Mouse (Mus musculus): ENCODE measurements around the gene Stk38l. TPM values are rescaled to one million over a fixed set of nuclear protein-coding genes. Genes with fewer than 3 reads are reported as not detected.

The Stk38l gene
- polyA plus RNA-seq, 2 experiments = 1.7 to 4.4 TPM

DNA sequence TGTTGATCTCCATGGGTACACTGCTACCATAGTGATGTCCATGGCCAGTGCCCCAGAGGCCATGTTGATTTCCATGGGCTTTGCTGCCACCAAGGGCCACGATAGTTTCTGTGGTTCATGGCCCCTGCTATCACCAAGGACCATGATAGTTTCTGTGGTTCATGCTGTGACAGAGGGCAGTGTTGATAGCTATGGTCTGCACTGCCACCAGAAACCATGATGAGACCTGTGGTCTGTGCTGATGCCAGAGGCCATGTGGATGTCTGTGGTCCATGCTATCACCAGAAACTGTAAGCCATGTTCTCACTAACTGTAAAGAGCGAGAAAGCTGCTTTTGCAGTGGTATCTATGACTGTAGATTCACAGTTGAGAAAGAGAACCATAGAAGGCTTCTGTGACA is 30.3 kb downstream of the Stk38l start:
- 23% methylated on average over 2 of the region's 2 CpGs for WGBS (ENCODE audit: insufficient replicate concordance)
- Histone ChIP-seq H3K36me3 (replicated peaks; ENCODE audit: control insufficient read depth, insufficient read depth, low read depth) (no peaks in the 10 kb centered on the region), H3K27ac (no peak overlapping the region), H3K27me3 (ENCODE audit: control insufficient read depth, insufficient read depth, low read length) (no peaks in the 10 kb centered on the region), H3K9ac (replicated peaks) (no peak overlapping the region), H3K4me2 (ENCODE audit: low read depth) (no peak overlapping the region), H3K4me1 (replicated peaks; ENCODE audit: control insufficient read depth in 2 of 2, insufficient read depth in 2 of 2, low read length in 1 of 2) (peaks cover 2 to 4% of the 10 kb centered on the region in 2 experiments; a peak in 3 of 4 replicates), H3K4me3 (ENCODE audit: insufficient read depth in 1 of 2, low read depth in 2 of 2, low read length in 2 of 2) (no peak overlapping the region), H3K9me3 (ENCODE audit: control insufficient read depth, low read length) (no peaks in the 10 kb centered on the region)
- peak; percentile 57; the same call in 1 of the 2 replicates for ATAC-seq (ENCODE audit: insufficient read depth)
- peak in 1 of 3 experiments; percentile 3 for DNase-seq (ENCODE audit: low read depth in 3 of 3, low spot score in 3 of 3)
- no peak for TF ChIP-seq CTCF (IDR thresholded peaks at IDR 0.05; ENCODE audit: low read depth)
- TF ChIP-seq EP300 (IDR thresholded peaks at IDR 0.05; ENCODE audit: low read depth) = no peak

DNA sequence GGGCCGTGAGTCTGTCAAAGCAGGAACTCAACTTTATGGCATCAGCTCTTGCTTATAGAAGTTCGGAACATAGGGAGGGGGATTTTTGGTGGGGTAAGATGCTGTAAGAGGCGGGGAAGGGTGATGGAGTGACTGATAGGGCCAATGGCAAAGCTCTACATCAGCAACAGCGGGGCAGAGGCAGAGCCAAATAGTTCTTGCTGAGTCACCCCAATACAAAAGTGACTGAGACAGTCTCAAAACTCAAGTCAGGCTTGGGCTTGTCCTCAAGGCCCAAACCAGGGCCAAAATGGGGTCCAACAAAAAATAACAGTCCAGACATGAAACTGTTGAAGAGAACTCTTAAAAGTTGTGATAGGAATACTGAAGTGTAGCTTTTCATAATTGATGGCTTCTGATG is 30.9 kb downstream of the Stk38l start:
- no peaks in the 10 kb centered on the region for H3K9me3 ChIP-seq (ENCODE audit: control insufficient read depth, low read length)
- ATAC-seq (ENCODE audit: insufficient read depth) (no peak), DNase-seq (ENCODE audit: low read depth in 3 of 3, low spot score in 3 of 3) (no peak)
- H3K4me2 ChIP-seq (ENCODE audit: low read depth) = no peak overlapping the region
- 74% methylated on average over 4 of the region's 4 CpGs for WGBS (ENCODE audit: insufficient replicate concordance)
- peaks cover 2 to 4% of the 10 kb centered on the region in 2 experiments; a peak in 3 of 4 replicates for H3K4me1 ChIP-seq (replicated peaks; ENCODE audit: control insufficient read depth in 2 of 2, insufficient read depth in 2 of 2, low read length in 1 of 2)
- no peak overlapping the region for H3K4me3 ChIP-seq (ENCODE audit: insufficient read depth in 1 of 2, low read depth in 2 of 2, low read length in 2 of 2)
- H3K27ac ChIP-seq = no peak overlapping the region
- no peaks in the 10 kb centered on the region for H3K36me3 ChIP-seq (replicated peaks; ENCODE audit: control insufficient read depth, insufficient read depth, low read depth)
- no peaks in the 10 kb centered on the region for H3K27me3 ChIP-seq (ENCODE audit: control insufficient read depth, insufficient read depth, low read length)
- TF ChIP-seq CTCF (IDR thresholded peaks at IDR 0.05; ENCODE audit: low read depth) = no peak
- TF ChIP-seq EP300 (IDR thresholded peaks at IDR 0.05; ENCODE audit: low read depth) = no peak
- no peak overlapping the region for H3K9ac ChIP-seq (replicated peaks)

DNA sequence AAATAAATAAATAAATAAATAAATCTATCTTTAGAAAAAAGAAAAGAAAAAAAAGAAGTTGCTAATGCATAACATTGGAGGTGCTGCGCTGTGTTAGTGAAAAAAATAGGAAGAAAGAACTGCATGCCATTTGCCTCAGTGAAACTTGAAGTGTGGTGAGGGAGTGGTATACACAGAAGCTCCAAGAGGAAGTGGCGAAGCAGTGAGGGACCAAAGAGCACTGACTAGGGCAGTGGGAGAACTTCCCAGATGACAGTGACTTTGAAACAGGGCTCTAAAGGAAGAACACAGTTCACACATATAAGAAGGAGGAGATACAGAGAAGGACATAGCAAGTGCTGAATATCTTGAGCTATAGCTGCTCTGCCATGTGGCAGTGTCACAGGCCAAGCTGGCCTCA is 34.2 kb downstream of the Stk38l start:
- Histone ChIP-seq H3K27ac (no peak overlapping the region), H3K9me3 (ENCODE audit: control insufficient read depth, low read length) (no peaks in the 10 kb centered on the region), H3K27me3 (ENCODE audit: control insufficient read depth, insufficient read depth, low read length) (no peaks in the 10 kb centered on the region), H3K36me3 (replicated peaks; ENCODE audit: control insufficient read depth, insufficient read depth, low read depth) (no peaks in the 10 kb centered on the region), H3K4me3 (ENCODE audit: insufficient read depth in 1 of 2, low read depth in 2 of 2, low read length in 2 of 2) (no peak overlapping the region), H3K9ac (replicated peaks) (no peak overlapping the region), H3K4me1 (replicated peaks; ENCODE audit: control insufficient read depth in 2 of 2, insufficient read depth in 2 of 2, low read length in 1 of 2) (peaks cover 0 to 2% of the 10 kb centered on the region in 2 experiments; a peak in 3 of 4 replicates), H3K4me2 (ENCODE audit: low read depth) (no peak overlapping the region)
- 59% methylated on average over 2 of the region's 2 CpGs for WGBS (ENCODE audit: insufficient replicate concordance)
- DNase-seq (ENCODE audit: low read depth in 3 of 3, low spot score in 3 of 3) (no peak), ATAC-seq (ENCODE audit: insufficient read depth) (no peak)
- no peak for TF ChIP-seq EP300 (IDR thresholded peaks at IDR 0.05; ENCODE audit: low read depth)
- TF ChIP-seq CTCF (IDR thresholded peaks at IDR 0.05; ENCODE audit: low read depth) = no peak

DNA sequence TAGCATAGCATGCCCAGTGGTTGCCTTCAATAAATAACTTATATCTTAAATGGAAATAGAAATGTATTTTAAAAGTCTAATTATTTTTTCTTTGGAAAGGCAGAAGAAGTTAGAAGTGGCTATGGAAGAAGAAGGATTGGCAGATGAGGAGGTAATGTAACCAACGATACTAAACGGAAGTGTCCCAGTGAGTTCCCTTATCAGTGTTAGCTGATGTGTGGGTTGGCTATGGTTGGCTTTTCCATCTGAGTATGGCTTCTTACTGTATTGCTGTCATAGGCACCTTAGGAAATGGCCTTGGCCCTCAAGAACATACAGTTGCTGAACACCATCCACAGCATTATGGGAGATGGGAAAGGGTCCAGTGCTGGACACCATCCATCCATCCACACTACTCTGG is 35.2 kb downstream of the Stk38l start:
- H3K4me2 ChIP-seq (ENCODE audit: low read depth) = no peak overlapping the region
- H3K27me3 ChIP-seq (ENCODE audit: control insufficient read depth, insufficient read depth, low read length) = no peaks in the 10 kb centered on the region
- no peak for ATAC-seq (ENCODE audit: insufficient read depth)
- no peak overlapping the region for H3K4me3 ChIP-seq (ENCODE audit: insufficient read depth in 1 of 2, low read depth in 2 of 2, low read length in 2 of 2)
- no peak overlapping the region for H3K27ac ChIP-seq
- TF ChIP-seq EP300 (IDR thresholded peaks at IDR 0.05; ENCODE audit: low read depth) (no peak), CTCF (IDR thresholded peaks at IDR 0.05; ENCODE audit: low read depth) (no peak)
- WGBS (ENCODE audit: insufficient replicate concordance) = 49% methylated on average over 2 of the region's 2 CpGs
- H3K9ac ChIP-seq (replicated peaks) = no peak overlapping the region
- DNase-seq (ENCODE audit: low read depth in 3 of 3, low spot score in 3 of 3) = no peak
- H3K36me3 ChIP-seq (replicated peaks; ENCODE audit: control insufficient read depth, insufficient read depth, low read depth) = no peaks in the 10 kb centered on the region
- no peaks in the 10 kb centered on the region for H3K9me3 ChIP-seq (ENCODE audit: control insufficient read depth, low read length)
- H3K4me1 ChIP-seq (replicated peaks; ENCODE audit: control insufficient read depth in 2 of 2, insufficient read depth in 2 of 2, low read length in 1 of 2) = peaks cover 0 to 2% of the 10 kb centered on the region in 2 experiments; a peak in 3 of 4 replicates

DNA sequence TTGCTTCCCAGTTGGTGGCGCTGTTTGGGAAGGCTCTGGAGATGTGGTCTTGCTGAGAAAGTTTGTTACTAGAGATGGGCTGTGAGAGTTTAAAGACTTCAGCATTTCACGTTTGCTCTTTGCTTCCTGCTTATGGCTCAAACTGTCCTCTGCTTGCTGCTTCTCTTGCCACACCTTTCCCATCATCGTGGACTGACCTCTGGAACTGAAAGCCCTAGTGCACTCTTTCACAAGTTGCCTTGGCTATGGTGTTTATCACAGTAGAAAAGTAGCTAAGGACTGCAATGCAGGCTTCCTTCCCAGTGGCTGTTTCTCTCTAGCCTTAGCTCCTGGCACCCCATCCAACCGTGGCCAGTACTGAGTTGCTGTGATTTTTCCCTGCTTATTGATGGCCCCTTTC is 35.9 kb downstream of the Stk38l start:
- no peak for DNase-seq (ENCODE audit: low read depth in 3 of 3, low spot score in 3 of 3)
- H3K9ac ChIP-seq (replicated peaks) = no peak overlapping the region
- no peak overlapping the region for H3K27ac ChIP-seq
- no peak overlapping the region for H3K4me2 ChIP-seq (ENCODE audit: low read depth)
- TF ChIP-seq CTCF (IDR thresholded peaks at IDR 0.05; ENCODE audit: low read depth) (no peak), EP300 (IDR thresholded peaks at IDR 0.05; ENCODE audit: low read depth) (no peak)
- peaks cover 0 to 2% of the 10 kb centered on the region in 2 experiments; a peak in 1 of 4 replicates for H3K4me1 ChIP-seq (replicated peaks; ENCODE audit: control insufficient read depth in 2 of 2, insufficient read depth in 2 of 2, low read length in 1 of 2)
- no peaks in the 10 kb centered on the region for H3K36me3 ChIP-seq (replicated peaks; ENCODE audit: control insufficient read depth, insufficient read depth, low read depth)
- no peaks in the 10 kb centered on the region for H3K27me3 ChIP-seq (ENCODE audit: control insufficient read depth, insufficient read depth, low read length)
- H3K4me3 ChIP-seq (ENCODE audit: insufficient read depth in 1 of 2, low read depth in 2 of 2, low read length in 2 of 2) = no peak overlapping the region
- ATAC-seq (ENCODE audit: insufficient read depth) = no peak
- H3K9me3 ChIP-seq (ENCODE audit: control insufficient read depth, low read length) = no peaks in the 10 kb centered on the region
- 53% methylated on average over 4 of the region's 4 CpGs for WGBS (ENCODE audit: insufficient replicate concordance)
